Mouse (Mus musculus): Measurements from ENCODE around the gene Dnajb1. TPM values are rescaled to one million over a fixed set of nuclear protein-coding genes. Genes with fewer than 3 reads are reported as not detected.

Gene Dnajb1
- polyA plus RNA-seq, 1 experiment from 2014 or later = 78.0 TPM

GRCm38 (mm10) chr8:83624739-83625138 lies 16.7 kb downstream of the Dnajb1 start:
- DNase-seq (ENCODE audit: low spot score) = no peak
- Histone ChIP-seq H3K27me3 (ENCODE audit: low read depth, poor library complexity, severe bottlenecking) (no peaks in the 10 kb centered on the region), H3K27ac (no peak overlapping the region), H3K4me3 (no peak overlapping the region), H3K9me3 (replicated peaks) (no peaks in the 10 kb centered on the region), H3K4me1 (peaks cover 10% of the 10 kb centered on the region; the same call in 1 of the 2 replicates), H3K36me3 (no peaks in the 10 kb centered on the region)
- 47% methylated on average over 3 of the region's 3 CpGs for WGBS

- Histone ChIP-seq H3K4me1 (peaks cover 10% of the 10 kb centered on the region; the same call in 1 of the 2 replicates), H3K36me3 (no peaks in the 10 kb centered on the region), H3K27ac (no peak overlapping the region), H3K4me3 (no peak overlapping the region), H3K9me3 (replicated peaks) (no peaks in the 10 kb centered on the region), H3K27me3 (ENCODE audit: low read depth, poor library complexity, severe bottlenecking) (no peaks in the 10 kb centered on the region)
- DNase-seq (ENCODE audit: low spot score) = no peak
- 93% methylated on average over 6 of the region's 6 CpGs for WGBS
Observed at GRCm38 (mm10) chr8:83625676-83626299, 17.8 kb downstream of the Dnajb1 start.

GRCm38 (mm10) chr8:83632083-83632707 lies 24.2 kb downstream of the Dnajb1 start:
- DNase-seq (ENCODE audit: low spot score) = no peak
- Histone ChIP-seq H3K9me3 (replicated peaks) (no peaks in the 10 kb centered on the region), H3K36me3 (no peaks in the 10 kb centered on the region), H3K27me3 (ENCODE audit: low read depth, poor library complexity, severe bottlenecking) (no peaks in the 10 kb centered on the region), H3K4me1 (no peaks in the 10 kb centered on the region), H3K27ac (no peak overlapping the region), H3K4me3 (no peak overlapping the region)
- WGBS = 92% methylated on average over 7 of the region's 7 CpGs

- 84% methylated on average over 4 of the region's 4 CpGs for WGBS
- H3K27me3 ChIP-seq (ENCODE audit: low read depth, poor library complexity, severe bottlenecking) = no peaks in the 10 kb centered on the region
- DNase-seq (ENCODE audit: low spot score) = no peak
Observed at GRCm38 (mm10) chr8:83638856-83639255, 30.9 kb downstream of the Dnajb1 start.

GRCm38 (mm10) chr8:83639649-83640048 lies 31.7 kb downstream of the Dnajb1 start:
- Histone ChIP-seq H3K27me3 (ENCODE audit: low read depth, poor library complexity, severe bottlenecking) (no peaks in the 10 kb centered on the region), H3K4me3 (no peak overlapping the region), H3K9me3 (replicated peaks) (no peaks in the 10 kb centered on the region), H3K4me1 (no peaks in the 10 kb centered on the region), H3K27ac (no peak overlapping the region), H3K36me3 (no peaks in the 10 kb centered on the region)
- no peak for DNase-seq (ENCODE audit: low spot score)
- WGBS = 81% methylated on average over 5 of the region's 5 CpGs

More at GRCm38 (mm10) chr8:83638856-83639255, 30.9 kb downstream of the Dnajb1 start:
- Histone ChIP-seq H3K4me3 (no peak overlapping the region), H3K4me1 (no peaks in the 10 kb centered on the region), H3K9me3 (replicated peaks) (no peaks in the 10 kb centered on the region), H3K36me3 (no peaks in the 10 kb centered on the region), H3K27ac (no peak overlapping the region)

- 96% methylated on average over 11 of the region's 11 CpGs for WGBS
- Histone ChIP-seq H3K4me3 (no peak overlapping the region), H3K9me3 (replicated peaks) (no peaks in the 10 kb centered on the region), H3K36me3 (no peaks in the 10 kb centered on the region), H3K27ac (no peak overlapping the region; the same call in 1 of the 2 replicates), H3K4me1 (peaks cover 5% of the 10 kb centered on the region), H3K27me3 (ENCODE audit: low read depth, poor library complexity, severe bottlenecking) (no peaks in the 10 kb centered on the region)
- no peak for DNase-seq (ENCODE audit: low spot score)
Observed at GRCm38 (mm10) chr8:83647511-83647910, 39.5 kb downstream of the Dnajb1 start.

GRCm38 (mm10) chr8:83648031-83648430 lies 40.0 kb downstream of the Dnajb1 start:
- 96% methylated on average over 4 of the region's 4 CpGs for WGBS
- DNase-seq (ENCODE audit: low spot score) = no peak
- Histone ChIP-seq H3K27ac (no peak overlapping the region), H3K9me3 (replicated peaks) (no peaks in the 10 kb centered on the region), H3K4me1 (peaks cover 6% of the 10 kb centered on the region), H3K4me3 (no peak overlapping the region), H3K27me3 (ENCODE audit: low read depth, poor library complexity, severe bottlenecking) (no peaks in the 10 kb centered on the region), H3K36me3 (no peaks in the 10 kb centered on the region)

- DNase-seq (ENCODE audit: low spot score) = no peak
- Histone ChIP-seq H3K27me3 (ENCODE audit: low read depth, poor library complexity, severe bottlenecking) (no peaks in the 10 kb centered on the region), H3K27ac (no peak overlapping the region), H3K4me3 (no peak overlapping the region), H3K9me3 (replicated peaks) (no peaks in the 10 kb centered on the region), H3K4me1 (peaks cover 16% of the 10 kb centered on the region), H3K36me3 (peaks cover 2% of the 10 kb centered on the region; the same call in 1 of the 2 replicates)
- WGBS = 94% methylated on average over 6 of the region's 6 CpGs
Observed at GRCm38 (mm10) chr8:83649699-83650098, 41.7 kb downstream of the Dnajb1 start.

GRCm38 (mm10) chr8:83652030-83652743 lies 44.2 kb downstream of the Dnajb1 start, which contains the start of gene Gipc1:
Gene Gipc1, plus strand, starts transcription at chr8:83652677.
- Histone ChIP-seq H3K4me1 (peaks cover 22% of the 10 kb centered on the region), H3K27ac (peak within 1 kb of the TSS; percentile 92), H3K4me3 (peak within 1 kb of the TSS; percentile 88), H3K36me3 (peaks cover 27% of the 10 kb centered on the region), H3K27me3 (ENCODE audit: low read depth, poor library complexity, severe bottlenecking) (no peaks in the 10 kb centered on the region), H3K9me3 (replicated peaks) (no peaks in the 10 kb centered on the region)
- 6% methylated on average over 50 of the region's 50 CpGs for WGBS
- peak; percentile 97 for DNase-seq (ENCODE audit: low spot score)

GRCm38 (mm10) chr8:83652744-83653661 lies 45.0 kb downstream of the Dnajb1 start:
- peak; percentile 54 for DNase-seq (ENCODE audit: low spot score)
- peak overlapping the region; percentile 88 for H3K4me3 ChIP-seq
- 4% methylated on average over 46 of the region's 46 CpGs for WGBS
- H3K4me1 ChIP-seq = peaks cover 22% of the 10 kb centered on the region
- no peaks in the 10 kb centered on the region for H3K27me3 ChIP-seq (ENCODE audit: low read depth, poor library complexity, severe bottlenecking)
- peak overlapping the region; percentile 92 for H3K27ac ChIP-seq
- H3K9me3 ChIP-seq (replicated peaks) = no peaks in the 10 kb centered on the region
- peaks cover 35% of the 10 kb centered on the region for H3K36me3 ChIP-seq

- Histone ChIP-seq H3K4me1 (peaks cover 22% of the 10 kb centered on the region), H3K27me3 (ENCODE audit: low read depth, poor library complexity, severe bottlenecking) (no peaks in the 10 kb centered on the region), H3K36me3 (peaks cover 39% of the 10 kb centered on the region), H3K4me3 (peak overlapping the region; percentile 88), H3K27ac (peak overlapping the region; percentile 92), H3K9me3 (replicated peaks) (no peaks in the 10 kb centered on the region)
- WGBS = 52% methylated on average over 10 of the region's 10 CpGs
- no peak for DNase-seq (ENCODE audit: low spot score)
Observed at GRCm38 (mm10) chr8:83653662-83654017, 45.6 kb downstream of the Dnajb1 start.

- 95% methylated on average over 6 of the region's 6 CpGs for WGBS
- Histone ChIP-seq H3K9me3 (replicated peaks) (no peaks in the 10 kb centered on the region), H3K4me1 (peaks cover 23% of the 10 kb centered on the region), H3K27ac (no peak overlapping the region), H3K4me3 (no peak overlapping the region), H3K27me3 (ENCODE audit: low read depth, poor library complexity, severe bottlenecking) (no peaks in the 10 kb centered on the region), H3K36me3 (peaks cover 46% of the 10 kb centered on the region)
- no peak for DNase-seq (ENCODE audit: low spot score)
Observed at GRCm38 (mm10) chr8:83654725-83655124, 46.7 kb downstream of the Dnajb1 start.

All from limb, embryonic 10.5 days (tissue).